Mouse (Mus musculus) lung, postnatal 0 days (tissue): ENCODE data around the gene Tas2r144.

Source experiments
- CTCF ChIP-seq: IDR thresholded peaks from 2 replicates; pipeline ENCODE4 v1.5.1; 2016; ENCODE audit warnings: antibody characterized with exemption, mild to moderate bottlenecking
- EP300 ChIP-seq: IDR thresholded peaks from 2 replicates; pipeline ENCODE4 v1.6.1; 2016; ENCODE audit warnings: antibody characterized with exemption, mild to moderate bottlenecking, control low read depth

GRCm38 (mm10) chr6:42253103-42253502 is 38.0 kb downstream of the Tas2r144 start:
- TF ChIP-seq CTCF, result no peak
- TF ChIP-seq EP300, result no peak
